Mouse (Mus musculus): ENCODE measurements around the gene Gabarapl1. TPM values are rescaled to one million over a fixed set of nuclear protein-coding genes. Genes with fewer than 3 reads are reported as not detected.

Gene Gabarapl1
- polyA plus RNA-seq, 1 experiment = 160 TPM

GRCm38 (mm10) chr6:129513409-129513808 is 19.6 kb upstream of the Gabarapl1 start:
- TF ChIP-seq FLI1 (IDR thresholded peaks at IDR 0.05; ENCODE audit: low read length) = no peak
- no peak for TF ChIP-seq GATA1 (IDR thresholded peaks at IDR 0.05; ENCODE audit: borderline replicate concordance, low read length)
- Histone ChIP-seq H3K36me3 (replicated peaks; ENCODE audit: low read length) (no peaks in the 10 kb centered on the region), H3K27me3 (replicated peaks) (no peaks in the 10 kb centered on the region), H3K4me1 (peaks cover 54% of the 10 kb centered on the region), H3K4me3 (replicated peaks) (no peak overlapping the region), H3K9me3 (no peaks in the 10 kb centered on the region)

GRCm38 (mm10) chr6:129514376-129514775 is 18.6 kb upstream of the Gabarapl1 start:
- H3K9me3 ChIP-seq = no peaks in the 10 kb centered on the region
- H3K4me3 ChIP-seq (replicated peaks) = no peak overlapping the region
- TF ChIP-seq FLI1 (IDR thresholded peaks at IDR 0.05; ENCODE audit: low read length) (no peak), GATA1 (IDR thresholded peaks at IDR 0.05; ENCODE audit: borderline replicate concordance, low read length) (no peak)
- H3K4me1 ChIP-seq = peaks cover 51% of the 10 kb centered on the region
- H3K27me3 ChIP-seq (replicated peaks) = peaks cover 2% of the 10 kb centered on the region
- no peaks in the 10 kb centered on the region for H3K36me3 ChIP-seq (replicated peaks; ENCODE audit: low read length)

GRCm38 (mm10) chr6:129515068-129515467 is 17.9 kb upstream of the Gabarapl1 start:
- H3K9me3 ChIP-seq = no peaks in the 10 kb centered on the region
- TF ChIP-seq GATA1 (IDR thresholded peaks at IDR 0.05; ENCODE audit: borderline replicate concordance, low read length) (no peak), FLI1 (IDR thresholded peaks at IDR 0.05; ENCODE audit: low read length) (no peak)
- H3K4me3 ChIP-seq (replicated peaks) = no peak overlapping the region
- H3K27me3 ChIP-seq (replicated peaks) = peaks cover 2% of the 10 kb centered on the region
- peaks cover 51% of the 10 kb centered on the region for H3K4me1 ChIP-seq
- H3K36me3 ChIP-seq (replicated peaks; ENCODE audit: low read length) = no peaks in the 10 kb centered on the region

DNA sequence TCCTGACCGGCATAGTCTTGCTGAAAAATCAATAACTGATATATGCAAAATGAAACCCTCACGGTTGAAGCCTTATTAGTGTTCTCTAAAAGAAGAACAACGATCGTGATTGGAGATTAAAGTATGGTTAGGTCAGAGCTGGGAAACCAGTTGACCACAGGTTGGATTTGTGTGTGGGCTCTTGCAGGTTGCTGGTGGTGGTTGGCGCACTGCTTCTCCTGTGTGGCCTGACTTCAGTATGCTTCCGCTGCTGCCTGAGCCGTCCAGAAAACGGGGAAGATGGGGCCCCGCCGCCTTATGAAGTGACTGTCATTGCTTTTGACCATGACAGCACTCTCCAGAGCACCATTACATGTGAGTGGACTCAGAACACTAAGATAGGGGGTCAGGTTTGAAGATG is 16.6 kb upstream of the Gabarapl1 start:
- H3K27me3 ChIP-seq (replicated peaks) = peaks cover 2% of the 10 kb centered on the region
- H3K4me1 ChIP-seq = peaks cover 49% of the 10 kb centered on the region
- TF ChIP-seq FLI1 (IDR thresholded peaks at IDR 0.05; ENCODE audit: low read length) (no peak), GATA1 (IDR thresholded peaks at IDR 0.05; ENCODE audit: borderline replicate concordance, low read length) (no peak)
- H3K36me3 ChIP-seq (replicated peaks; ENCODE audit: low read length) = no peaks in the 10 kb centered on the region
- no peaks in the 10 kb centered on the region for H3K9me3 ChIP-seq
- no peak overlapping the region for H3K4me3 ChIP-seq (replicated peaks)

- peaks cover 2% of the 10 kb centered on the region for H3K27me3 ChIP-seq (replicated peaks)
- H3K4me1 ChIP-seq = peaks cover 42% of the 10 kb centered on the region
- no peak for TF ChIP-seq GATA1 (IDR thresholded peaks at IDR 0.05; ENCODE audit: borderline replicate concordance, low read length)
- no peak for TF ChIP-seq FLI1 (IDR thresholded peaks at IDR 0.05; ENCODE audit: low read length)
- no peak overlapping the region for H3K4me3 ChIP-seq (replicated peaks)
- no peaks in the 10 kb centered on the region for H3K9me3 ChIP-seq
- H3K36me3 ChIP-seq (replicated peaks; ENCODE audit: low read length) = no peaks in the 10 kb centered on the region
Observed at GRCm38 (mm10) chr6:129517752-129518408, 15.1 kb upstream of the Gabarapl1 start.

- TF ChIP-seq FLI1 (IDR thresholded peaks at IDR 0.05; ENCODE audit: low read length) (no peak), GATA1 (IDR thresholded peaks at IDR 0.05; ENCODE audit: borderline replicate concordance, low read length) (no peak)
- H3K4me1 ChIP-seq = peaks cover 11% of the 10 kb centered on the region; the same call in 1 of the 2 replicates
- no peaks in the 10 kb centered on the region for H3K36me3 ChIP-seq (replicated peaks; ENCODE audit: low read length)
- no peaks in the 10 kb centered on the region for H3K9me3 ChIP-seq
- H3K4me3 ChIP-seq (replicated peaks) = no peak overlapping the region
- H3K27me3 ChIP-seq (replicated peaks) = no peaks in the 10 kb centered on the region
Observed at GRCm38 (mm10) chr6:129526069-129526468, 6.9 kb upstream of the Gabarapl1 start.

DNA sequence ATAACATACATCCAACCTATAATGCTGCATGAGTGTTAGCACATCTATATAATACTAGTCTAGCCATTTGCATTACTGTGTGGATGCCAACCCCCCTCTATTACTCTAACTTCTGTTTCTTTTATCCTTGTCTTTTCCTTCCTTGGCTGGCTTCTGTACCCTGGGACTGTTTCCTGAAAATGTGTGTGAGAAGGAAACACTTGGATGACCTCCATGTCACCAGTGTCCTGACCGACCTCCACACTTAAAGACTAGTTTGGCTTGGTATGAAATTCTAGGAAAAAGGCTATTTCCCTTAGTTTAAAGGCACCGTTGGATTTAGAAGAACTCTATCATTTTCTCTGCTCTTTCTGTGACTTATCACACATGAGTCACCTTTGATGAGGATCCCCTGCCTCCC is 5.5 kb upstream of the Gabarapl1 start:
- H3K36me3 ChIP-seq (replicated peaks; ENCODE audit: low read length) = no peaks in the 10 kb centered on the region
- TF ChIP-seq FLI1 (IDR thresholded peaks at IDR 0.05; ENCODE audit: low read length) (no peak), GATA1 (IDR thresholded peaks at IDR 0.05; ENCODE audit: borderline replicate concordance, low read length) (no peak)
- peaks cover 16% of the 10 kb centered on the region for H3K4me1 ChIP-seq

GRCm38 (mm10) chr6:129529605-129530004 is 3.4 kb upstream of the Gabarapl1 start:
- no peaks in the 10 kb centered on the region for H3K27me3 ChIP-seq (replicated peaks)
- H3K36me3 ChIP-seq (replicated peaks; ENCODE audit: low read length) = peaks cover 3% of the 10 kb centered on the region
- H3K9me3 ChIP-seq = no peaks in the 10 kb centered on the region
- H3K4me3 ChIP-seq (replicated peaks) = no peak overlapping the region
- TF ChIP-seq GATA1 (IDR thresholded peaks at IDR 0.05; ENCODE audit: borderline replicate concordance, low read length) (no peak), FLI1 (IDR thresholded peaks at IDR 0.05; ENCODE audit: low read length) (no peak)
- H3K4me1 ChIP-seq = peaks cover 21% of the 10 kb centered on the region

More for the DNA sequence above, 5.5 kb upstream of the Gabarapl1 start:
- Histone ChIP-seq H3K4me3 (replicated peaks) (no peak overlapping the region), H3K9me3 (no peaks in the 10 kb centered on the region), H3K27me3 (replicated peaks) (no peaks in the 10 kb centered on the region)

- Histone ChIP-seq H3K4me3 (replicated peaks) (no peak overlapping the region), H3K36me3 (replicated peaks; ENCODE audit: low read length) (peaks cover 9% of the 10 kb centered on the region), H3K9me3 (no peaks in the 10 kb centered on the region), H3K4me1 (peaks cover 28% of the 10 kb centered on the region), H3K27me3 (replicated peaks) (no peaks in the 10 kb centered on the region)
- no peak for TF ChIP-seq GATA1 (IDR thresholded peaks at IDR 0.05; ENCODE audit: borderline replicate concordance, low read length)
- no peak for TF ChIP-seq FLI1 (IDR thresholded peaks at IDR 0.05; ENCODE audit: low read length)
Observed at GRCm38 (mm10) chr6:129530261-129530660, 2.7 kb upstream of the Gabarapl1 start.

- Histone ChIP-seq H3K27me3 (replicated peaks) (no peaks in the 10 kb centered on the region), H3K4me3 (replicated peaks) (peak overlapping the region; percentile 98)
- no peak for TF ChIP-seq GATA1 (IDR thresholded peaks at IDR 0.05; ENCODE audit: borderline replicate concordance, low read length)
- no peak for TF ChIP-seq FLI1 (IDR thresholded peaks at IDR 0.05; ENCODE audit: low read length)
Observed at GRCm38 (mm10) chr6:129532556-129532941, 411 bp upstream of the Gabarapl1 start.

More at GRCm38 (mm10) chr6:129532556-129532941, 411 bp upstream of the Gabarapl1 start:
- Histone ChIP-seq H3K9me3 (no peaks in the 10 kb centered on the region), H3K4me1 (peaks cover 45% of the 10 kb centered on the region), H3K36me3 (replicated peaks; ENCODE audit: low read length) (peaks cover 32% of the 10 kb centered on the region)

Measured in megakaryocyte, embryonic 14.5 days (primary cell).